Mouse (Mus musculus): Measurements from ENCODE around the gene Schip1. TPM values are rescaled to one million over a fixed set of nuclear protein-coding genes. Genes with fewer than 3 reads are reported as not detected.

The Schip1 gene
- total RNA-seq, 2 experiments from 2014 or later = 200 to 207 TPM

DNA sequence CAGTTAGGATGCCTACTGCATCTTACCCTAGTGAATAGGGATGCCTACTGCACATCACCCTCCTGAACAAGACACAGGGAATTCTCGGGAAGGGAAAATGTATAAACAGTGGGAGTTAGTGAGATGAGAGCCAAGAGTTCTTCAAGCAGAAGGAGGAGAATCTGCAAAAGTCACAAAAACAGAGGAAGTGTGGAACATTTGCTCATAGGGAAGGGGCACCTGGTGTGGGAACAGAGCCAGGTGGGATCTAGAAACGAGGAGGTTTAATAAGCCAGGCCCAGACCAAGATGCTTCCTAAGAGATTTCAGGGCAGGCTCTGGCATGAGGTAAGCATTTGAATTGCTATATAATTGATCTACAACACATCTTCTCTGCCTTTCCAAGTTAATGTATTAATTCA is 186.0 kb downstream of the Schip1 start:
- intact Hi-C loops (cut with DNase I) = no loop called here
- DNase-seq (ENCODE audit: low spot score) = no peak

DNA sequence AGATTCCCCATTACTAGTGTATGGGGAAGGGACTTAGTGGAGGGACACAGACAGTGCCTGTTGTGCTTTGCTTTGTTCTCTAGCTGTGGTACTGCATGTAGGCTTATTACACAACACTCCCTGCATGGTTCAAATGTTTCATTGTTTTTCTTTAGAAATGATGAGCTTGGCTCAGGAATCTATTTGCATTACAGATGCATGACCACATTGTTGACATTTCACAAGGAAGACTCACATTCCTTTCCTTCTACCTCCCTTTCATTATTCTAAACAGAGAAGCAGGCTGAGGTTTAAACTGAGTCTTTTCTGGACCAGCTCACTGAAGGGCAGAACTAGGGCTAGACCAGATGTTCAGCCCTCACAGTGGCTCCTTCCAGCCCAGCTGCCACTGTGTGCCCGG is 187.7 kb downstream of the Schip1 start:
- DNase-seq (ENCODE audit: low spot score) = no peak
- intact Hi-C loops (cut with DNase I) = no loop called here

DNA sequence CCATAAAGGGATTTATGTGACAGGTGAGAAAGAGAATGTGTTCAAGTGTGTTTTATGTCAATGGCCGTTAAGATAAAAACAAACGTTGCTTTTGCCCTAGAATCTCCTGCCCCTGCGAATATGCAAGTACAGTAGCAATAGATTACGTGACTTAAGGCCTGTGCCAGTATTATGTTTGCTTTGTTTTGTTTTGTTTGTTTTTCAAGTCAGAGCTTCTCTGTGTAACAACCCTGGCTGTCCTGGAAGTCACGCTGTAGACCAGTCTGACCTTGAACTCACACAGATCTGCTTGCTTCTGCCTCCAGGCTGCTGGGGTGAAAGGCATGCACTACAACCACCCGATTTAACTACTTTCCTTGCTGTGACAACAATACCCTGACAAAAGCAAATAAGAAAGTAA is 197.7 kb downstream of the Schip1 start:
- DNase-seq (ENCODE audit: low spot score) = no peak
- intact Hi-C loops (cut with DNase I) = no loop called here

DNA sequence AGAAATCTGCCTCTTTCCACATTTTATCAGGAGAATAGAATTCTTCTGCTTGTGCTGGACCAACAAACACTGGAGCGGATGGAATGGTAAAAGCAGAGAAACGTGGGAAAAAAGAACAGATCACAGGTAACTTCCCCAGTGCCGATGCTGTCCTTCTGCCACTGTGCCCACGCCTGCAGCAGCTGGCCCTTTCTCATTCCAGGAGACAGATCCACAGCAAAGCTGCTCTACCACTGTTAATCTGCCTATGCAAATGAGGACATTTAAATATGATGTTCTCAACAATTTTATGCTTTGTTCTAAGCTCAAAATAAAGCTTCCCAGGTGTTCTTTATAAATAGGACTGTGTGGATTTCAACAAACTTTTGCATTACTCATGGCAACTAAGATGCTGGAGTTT is 203.3 kb downstream of the Schip1 start:
- DNase-seq (ENCODE audit: low spot score) = no peak
- intact Hi-C loops (cut with DNase I) = no loop called here

DNA sequence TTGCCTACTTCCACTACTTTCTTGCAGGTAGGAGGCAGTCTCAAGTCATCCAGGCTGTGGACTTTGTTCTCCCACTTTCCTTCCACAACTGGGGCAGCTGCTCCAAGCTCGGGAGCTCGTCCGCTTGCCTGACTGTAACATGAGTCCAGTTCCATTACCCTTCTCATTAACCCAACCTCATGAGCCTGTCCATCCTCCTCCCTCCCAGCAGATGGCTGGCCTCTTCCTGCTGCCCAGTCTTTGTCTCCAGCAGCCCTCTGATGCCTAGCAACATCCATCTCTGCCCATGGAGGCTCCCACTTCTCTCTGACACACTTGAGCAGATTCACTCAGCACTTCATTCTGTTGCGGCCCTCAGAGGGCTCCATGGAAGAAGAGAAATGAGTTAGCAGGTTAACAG is 204.6 kb downstream of the Schip1 start:
- DNase-seq (ENCODE audit: low spot score) = no peak
- intact Hi-C loops (cut with DNase I) = no loop called here

DNA sequence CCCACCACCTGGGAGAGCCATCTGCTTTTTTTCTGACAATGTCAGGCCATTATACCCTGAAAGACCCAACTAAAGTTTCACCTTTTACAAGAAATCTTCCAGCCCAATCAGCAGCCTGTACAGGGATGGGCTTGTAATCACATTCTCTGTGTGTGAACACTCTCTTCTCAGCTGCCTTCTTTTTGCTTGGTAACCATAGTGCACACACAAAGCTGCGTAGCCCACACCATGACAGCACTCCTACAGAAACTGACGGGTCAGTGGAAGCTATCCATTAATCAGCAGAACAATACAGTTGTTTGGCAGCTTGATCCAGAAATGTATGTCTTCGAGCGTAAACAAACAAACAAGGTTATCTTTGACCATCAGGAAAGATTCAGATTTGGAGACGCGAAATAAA is 205.6 kb downstream of the Schip1 start:
- DNase-seq (ENCODE audit: low spot score) = no peak
- intact Hi-C loops (cut with DNase I) = no loop called here

DNA sequence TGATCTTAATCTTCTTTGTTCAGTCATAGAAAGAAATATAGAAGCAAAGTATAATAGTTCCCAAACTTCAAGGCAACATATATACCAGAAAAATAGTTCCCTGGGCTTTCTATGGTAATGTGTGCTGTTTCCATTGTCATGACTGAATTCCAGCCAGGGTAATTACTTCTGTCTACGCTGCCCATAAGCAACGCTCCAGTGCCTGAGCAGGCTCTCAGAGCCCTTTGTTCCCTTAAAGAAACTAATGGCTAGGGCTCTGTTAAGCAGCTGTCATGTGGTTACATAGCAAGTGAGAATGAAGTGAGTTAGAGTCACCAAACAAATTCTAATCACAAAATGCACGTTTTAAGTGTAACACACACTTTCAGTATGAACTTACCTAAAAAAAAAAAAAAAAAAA is 206.9 kb downstream of the Schip1 start:
- DNase-seq (ENCODE audit: low spot score) = no peak
- intact Hi-C loops (cut with DNase I) = no loop called here

DNA sequence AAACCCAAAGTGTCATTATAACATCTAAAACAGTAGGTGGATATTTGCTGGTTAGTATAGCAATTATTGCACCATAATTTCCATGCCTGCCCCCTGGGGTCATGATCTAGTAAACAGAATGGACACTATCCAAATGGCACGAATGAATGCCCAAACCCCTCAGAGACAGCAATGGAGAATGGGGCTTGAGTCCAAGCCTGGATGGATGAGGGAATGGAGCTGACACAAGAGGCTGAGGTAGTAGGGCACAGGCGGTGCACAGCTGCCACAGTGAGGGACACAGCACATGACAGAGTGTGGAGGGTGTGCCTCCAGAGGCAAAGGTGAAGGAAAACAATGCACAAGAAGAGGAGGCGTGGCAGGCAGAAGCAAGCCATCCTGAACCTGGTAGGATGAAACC is 207.3 kb downstream of the Schip1 start:
- intact Hi-C loops (cut with DNase I) = no loop called here
- DNase-seq (ENCODE audit: low spot score) = no peak

DNA sequence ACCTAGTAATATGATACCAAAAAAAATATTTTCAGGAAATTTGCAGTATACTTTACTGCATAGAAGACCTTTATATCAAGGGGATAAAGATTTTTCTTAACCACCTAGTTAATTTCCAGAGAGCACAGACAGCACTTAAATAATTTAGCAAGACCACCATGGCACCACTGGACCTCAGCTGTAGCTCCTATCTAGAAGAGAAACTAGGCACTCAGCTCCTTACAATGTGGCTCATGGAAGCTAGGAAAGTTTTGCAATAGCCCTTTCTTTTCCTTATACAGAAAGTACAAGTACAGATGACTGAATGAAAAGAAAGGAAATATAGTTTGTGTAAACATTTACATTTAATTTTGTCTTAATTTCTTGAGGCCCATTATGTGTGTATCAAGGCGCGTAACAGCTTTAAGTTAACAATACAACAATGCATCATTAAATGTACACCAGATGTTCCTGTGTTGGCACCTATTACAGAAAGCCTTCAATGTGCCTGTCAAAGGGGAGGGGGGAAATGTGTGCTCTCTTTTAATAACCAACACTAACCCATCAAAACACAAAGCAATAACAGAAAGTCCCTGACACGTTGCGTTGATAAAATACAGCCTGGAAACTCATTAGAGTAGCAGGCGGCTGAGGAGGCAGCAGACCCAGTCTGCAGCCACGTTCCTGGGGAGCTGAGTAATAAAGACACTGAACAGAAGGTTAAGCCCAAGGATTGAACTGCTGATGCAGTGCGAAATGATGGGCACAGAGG is 218.4 kb downstream of the Schip1 start:
- intact Hi-C loops (cut with DNase I) = no loop called here
- no peak for DNase-seq (ENCODE audit: low spot score)

DNA sequence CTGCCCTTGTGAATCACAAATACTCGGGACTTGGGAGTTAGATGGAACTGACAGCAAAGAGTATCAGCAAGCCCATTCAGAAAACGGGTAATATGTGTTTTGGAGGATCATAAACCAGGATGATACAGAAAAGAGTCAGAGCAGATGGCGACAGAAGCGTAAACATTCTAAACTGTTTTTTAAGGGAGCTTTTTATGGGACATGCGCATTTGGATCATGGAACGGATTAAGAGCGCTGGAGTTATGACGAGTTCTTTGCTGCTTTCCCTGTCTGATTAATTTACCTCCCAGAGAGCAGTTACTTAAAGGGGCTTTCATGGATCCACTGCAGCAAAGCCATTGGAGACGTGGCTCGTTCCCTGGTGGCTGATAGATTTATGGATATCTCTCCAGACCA is 219.0 kb downstream of the Schip1 start:
- no peak for DNase-seq (ENCODE audit: low spot score)
- intact Hi-C loops (cut with DNase I) = no loop called here

DNA sequence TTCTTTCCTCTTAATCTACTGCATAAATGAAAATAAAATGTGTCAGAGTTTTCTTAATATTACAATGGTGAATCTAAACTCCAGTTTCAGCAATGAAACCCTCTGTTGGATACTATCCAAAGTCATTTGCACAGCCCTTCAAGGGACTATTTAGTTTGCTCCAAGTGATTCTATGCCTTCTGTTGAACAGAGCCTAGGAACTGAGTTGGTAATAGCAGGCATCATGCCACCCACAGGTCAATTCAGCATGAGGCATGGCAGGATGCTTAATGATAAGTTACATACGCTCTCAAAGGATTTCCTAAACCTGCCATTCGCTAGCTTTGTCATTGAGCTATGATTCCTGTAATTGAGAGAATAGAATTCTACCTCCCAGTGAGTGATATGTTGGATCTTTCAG is 219.9 kb downstream of the Schip1 start:
- intact Hi-C loops (cut with DNase I) = no loop called here
- DNase-seq (ENCODE audit: low spot score) = no peak

DNA sequence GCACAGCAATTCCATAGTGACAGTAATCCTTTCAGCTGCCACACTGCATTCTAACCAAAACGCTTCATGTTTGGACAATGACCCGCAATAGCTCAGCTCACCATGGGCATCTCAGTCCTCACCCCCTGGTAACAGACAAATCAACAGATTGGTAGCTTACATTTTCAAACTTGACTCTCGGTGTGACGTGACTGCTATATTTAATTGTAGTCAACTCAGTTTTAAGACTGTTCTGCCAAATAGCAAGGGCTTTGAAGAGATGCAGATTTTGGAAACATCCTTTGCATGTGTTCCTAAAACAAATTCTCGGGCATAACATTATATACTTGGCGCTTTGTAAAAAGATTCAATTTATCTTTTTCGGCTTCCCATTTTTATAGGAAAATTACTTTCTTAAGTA is 232.2 kb downstream of the Schip1 start:
- DNase-seq (ENCODE audit: low spot score) = no peak
- intact Hi-C loops (cut with DNase I) = no loop called here

DNA sequence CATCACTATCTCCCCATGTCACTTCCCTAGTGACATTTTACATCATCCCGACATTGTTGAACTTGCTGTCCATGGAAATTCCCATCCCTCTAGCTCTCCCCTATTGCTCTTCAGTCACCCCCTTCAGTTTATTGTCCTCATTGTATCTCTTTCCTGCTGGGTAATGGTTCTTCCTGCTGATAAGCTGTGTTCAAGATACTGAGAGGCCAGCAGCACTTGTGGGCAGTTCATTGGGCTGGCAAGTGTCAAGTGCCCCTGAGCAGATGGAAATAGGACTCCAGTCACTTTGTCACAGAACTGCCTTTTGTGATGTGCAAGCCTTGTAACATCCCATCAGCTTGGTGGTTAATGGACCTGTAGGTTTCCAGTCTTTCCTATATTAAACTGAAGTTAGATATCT is 241.0 kb downstream of the Schip1 start:
- intact Hi-C loops (cut with DNase I) = no loop called here
- DNase-seq (ENCODE audit: low spot score) = no peak

DNA sequence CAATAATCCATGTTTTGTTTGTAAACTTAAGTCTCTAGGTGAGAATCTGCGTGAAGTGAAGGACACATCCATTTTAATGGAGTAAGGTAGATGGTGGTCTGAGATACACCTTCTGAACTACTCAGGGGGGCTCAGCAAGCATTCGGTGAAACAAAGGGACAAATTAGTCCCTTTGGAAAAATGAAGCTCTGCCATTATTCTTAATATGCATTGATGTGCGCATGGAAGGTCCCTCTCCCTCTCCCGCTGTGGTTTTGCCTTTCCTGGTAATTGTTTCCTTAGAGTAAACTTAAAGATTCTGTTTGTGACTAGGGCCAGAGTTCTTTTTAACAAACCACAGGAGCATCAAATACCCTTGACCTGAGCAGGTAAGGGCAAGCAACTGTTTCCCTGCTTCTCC is 242.1 kb downstream of the Schip1 start:
- intact Hi-C loops (cut with DNase I) = no loop called here
- no peak for DNase-seq (ENCODE audit: low spot score)

DNA sequence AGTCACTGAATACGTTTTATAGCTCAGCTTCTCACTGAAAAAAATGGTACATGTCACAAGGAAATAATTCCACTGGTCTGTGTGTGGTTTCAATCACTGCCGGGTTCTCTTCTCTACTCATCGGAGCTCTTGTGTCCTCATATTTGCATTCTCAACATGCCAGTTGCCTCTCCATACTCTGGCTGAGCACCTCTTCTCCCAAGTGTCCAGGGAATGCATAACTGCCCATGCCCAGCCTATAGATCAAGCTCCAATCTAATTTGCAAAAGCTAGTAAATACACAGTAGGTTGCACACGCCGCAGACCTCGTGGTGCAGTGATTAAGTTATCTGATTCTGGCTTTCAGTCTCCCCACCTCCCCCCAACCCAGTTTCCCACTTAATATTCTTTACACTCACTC is 261.0 kb downstream of the Schip1 start:
- DNase-seq (ENCODE audit: low spot score) = no peak
- intact Hi-C loops (cut with DNase I) = no loop called here

DNA sequence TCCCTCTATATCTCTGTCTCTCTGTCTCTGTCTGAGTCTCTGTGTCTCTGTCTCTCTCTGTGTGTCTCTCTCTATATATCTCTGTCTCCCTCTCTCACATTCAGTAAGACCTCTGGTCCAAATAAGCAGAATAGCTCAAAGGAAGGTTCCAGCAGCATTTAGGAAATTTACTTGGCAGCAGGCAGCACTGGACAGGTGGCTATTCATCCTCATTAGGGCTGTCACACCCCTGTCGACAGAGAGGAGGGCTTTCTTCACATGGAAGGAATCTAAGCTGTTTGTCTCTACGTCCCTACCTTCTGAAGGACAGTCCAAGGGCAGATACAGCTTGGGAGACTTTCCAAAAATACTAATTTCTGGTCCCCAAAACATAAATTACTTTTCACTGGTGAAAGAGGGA is 267.9 kb downstream of the Schip1 start:
- no peak for DNase-seq (ENCODE audit: low spot score)
- intact Hi-C loops (cut with DNase I) = no loop called here

DNA sequence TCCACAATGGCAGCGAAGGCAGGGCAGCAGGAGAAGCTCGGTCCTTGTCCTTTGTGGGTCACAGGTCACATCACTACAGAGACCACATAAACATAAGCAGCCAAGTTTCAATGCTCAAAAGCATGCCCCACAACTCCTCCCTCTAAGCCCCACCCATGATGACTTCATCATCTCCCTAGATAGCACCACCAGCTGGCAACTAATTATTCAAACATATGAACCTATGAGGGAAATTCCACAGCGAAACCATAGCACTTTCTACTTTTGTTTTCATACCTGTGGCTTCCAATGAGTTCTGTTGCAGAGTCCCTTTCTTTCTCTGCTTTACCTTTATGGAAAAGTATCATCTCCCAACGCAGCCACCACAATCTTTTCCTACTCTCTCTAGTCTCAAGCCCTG is 270.9 kb downstream of the Schip1 start:
- no peak for DNase-seq (ENCODE audit: low spot score)
- intact Hi-C loops (cut with DNase I) = no loop called here

DNA sequence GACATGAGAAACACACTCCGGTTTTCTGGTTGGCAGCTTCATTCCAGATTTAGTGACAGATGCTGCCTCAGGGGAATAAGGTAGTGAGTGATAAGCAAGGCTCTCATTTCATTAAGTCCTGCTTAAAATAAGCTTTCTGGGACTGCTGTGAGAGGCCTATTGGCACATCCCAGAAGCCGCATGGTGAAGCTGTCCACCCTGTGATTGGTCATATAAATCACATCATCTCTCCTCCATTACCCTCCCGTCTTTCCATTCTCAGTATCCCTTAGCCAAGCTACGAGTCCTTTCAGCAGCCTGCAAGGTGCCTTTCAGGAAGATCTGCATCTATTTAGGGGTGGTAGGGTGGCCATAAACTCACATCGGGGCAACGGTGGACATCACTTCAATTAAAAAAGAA is 286.0 kb downstream of the Schip1 start:
- intact Hi-C loops (cut with DNase I) = no loop called here
- DNase-seq (ENCODE audit: low spot score) = no peak

DNA sequence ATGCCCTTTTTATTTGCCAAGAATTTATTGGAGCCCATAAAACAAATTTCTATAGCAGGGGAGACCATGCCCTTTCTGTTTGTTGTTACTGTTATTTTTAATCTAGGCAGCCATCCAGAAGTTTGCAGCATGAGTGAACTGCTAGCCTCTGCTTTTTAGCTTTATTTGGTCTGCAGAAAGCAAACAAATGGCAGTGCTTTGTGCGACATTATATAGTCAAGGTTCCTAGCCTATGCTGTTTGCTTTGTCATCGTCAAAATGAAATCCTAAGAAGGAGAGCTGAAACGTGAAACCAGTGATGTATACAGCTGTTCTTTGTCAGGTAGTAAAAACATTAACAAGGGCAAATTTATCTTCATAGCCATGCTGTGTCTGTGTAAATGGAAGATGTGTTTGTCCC is 286.9 kb downstream of the Schip1 start:
- no peak for DNase-seq (ENCODE audit: low spot score)
- intact Hi-C loops (cut with DNase I) = no loop called here

DNA sequence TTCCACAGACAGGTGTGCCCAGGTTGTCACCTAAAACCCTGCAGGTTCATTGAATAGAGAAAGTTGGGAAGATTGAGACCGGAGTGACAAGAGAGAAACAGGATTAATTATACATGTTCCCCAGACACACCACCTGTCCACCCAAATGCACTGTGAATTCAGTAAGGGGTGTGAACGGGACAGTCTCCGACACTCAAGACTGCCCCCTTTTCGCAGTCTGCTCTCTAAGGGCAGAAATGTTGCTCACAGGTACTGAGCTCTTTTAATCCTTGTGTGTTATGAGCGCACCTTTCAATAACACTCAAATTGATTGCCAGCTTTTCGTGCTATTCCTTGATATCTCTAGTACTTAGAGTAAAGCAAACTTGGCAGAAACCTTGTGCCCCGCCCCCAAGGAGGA is 288.4 kb downstream of the Schip1 start:
- DNase-seq (ENCODE audit: low spot score) = no peak
- intact Hi-C loops (cut with DNase I) = no loop called here

DNA sequence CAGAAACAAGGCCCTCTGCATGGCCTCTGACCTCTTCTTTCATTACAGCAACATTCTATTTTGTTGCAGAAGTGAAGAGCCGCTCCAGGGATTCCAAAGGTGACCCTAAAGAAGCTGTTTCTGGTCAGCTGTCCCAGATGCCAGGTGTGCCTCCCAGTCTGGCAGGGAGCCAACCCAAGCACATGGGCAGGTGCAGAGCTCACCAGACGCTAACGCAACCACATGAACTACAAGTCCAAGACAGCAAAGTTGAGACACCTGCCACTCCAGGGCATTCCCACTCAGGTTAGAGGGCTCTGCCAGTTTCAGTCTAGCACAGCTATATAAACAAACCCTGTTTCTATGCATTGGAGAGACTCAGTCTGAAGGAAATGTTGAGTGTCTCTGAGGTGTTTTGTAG is 288.9 kb downstream of the Schip1 start:
- no peak for DNase-seq (ENCODE audit: low spot score)
- intact Hi-C loops (cut with DNase I) = no loop called here

DNA sequence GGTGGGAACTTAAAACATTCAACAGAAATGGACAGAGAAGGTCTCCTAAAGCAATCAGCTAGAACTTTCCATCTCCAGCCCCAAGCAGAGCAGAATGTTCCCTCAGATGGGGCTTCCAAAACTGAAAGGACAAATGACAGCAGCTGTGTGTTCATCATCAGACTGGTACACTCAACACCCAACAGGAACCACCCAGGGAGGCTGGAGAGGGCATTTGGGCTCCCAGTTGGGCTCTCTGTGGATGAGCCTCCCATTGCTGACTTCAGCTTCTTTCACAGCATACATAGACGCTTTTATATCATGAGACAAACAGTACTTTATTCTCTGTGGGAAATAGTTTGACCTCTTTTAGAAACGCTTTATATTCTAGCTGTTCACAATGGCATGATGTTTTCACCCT is 291.9 kb downstream of the Schip1 start:
- intact Hi-C loops (cut with DNase I) = no loop called here
- DNase-seq (ENCODE audit: low spot score) = no peak

DNA sequence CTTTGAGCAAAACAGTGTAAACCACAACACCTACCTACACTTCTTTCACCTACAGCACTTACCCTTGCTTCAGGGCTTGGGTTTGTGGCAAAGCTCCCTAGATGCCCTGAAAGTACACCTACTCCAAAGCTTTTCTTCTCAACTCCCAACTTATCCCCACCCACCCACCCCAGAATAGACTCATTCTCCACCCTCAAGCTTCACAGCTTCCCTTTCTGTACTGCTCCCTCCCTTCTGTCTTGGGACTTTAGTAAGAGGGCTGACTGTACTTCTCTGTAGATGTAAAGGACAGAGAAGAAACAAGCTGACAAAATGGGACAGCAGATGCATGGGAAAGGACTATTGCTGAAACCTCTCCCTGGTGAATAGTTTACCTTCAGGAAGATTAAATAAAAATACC is 303.4 kb downstream of the Schip1 start:
- intact Hi-C loops (cut with DNase I) = no loop called here

More for the DNA sequence above, 303.4 kb downstream of the Schip1 start:
- no peak for DNase-seq (ENCODE audit: low spot score)

Measured in heart, postnatal 25 days (tissue).